31 mouse cellular contexts compared by ENCODE assay signal in genomic region chr1:40321824-40322223, GRCm38 (mm10). TPM values are rescaled to one million over a fixed set of nuclear protein-coding genes. Genes with fewer than 3 reads are reported as not detected.
A peak's percentile ranks its signal among the peaks of the same experiment; 100 is the strongest.
DNase-seq lines count a peak whose midpoint lies in the region; ATAC-seq and TF ChIP-seq lines count a peak whose summit lies in the region.
"Had no signal": no experiment of that assay in that cellular context is flagged by ENCODE, and none has a peak within 500 bp of the region (broad histone marks: within the 10 kb centered on the region; RNA-seq: fewer than 3 reads in every experiment).

No protein-coding gene starts in this region.

- H3K36me3 ChIP-seq in liver, adult 2 months (ENCODE audit: control insufficient read depth, insufficient read depth, low read length) = no peaks in the 10 kb centered on the region
- no peaks in the 10 kb centered on the region for H3K36me3 ChIP-seq in midbrain, embryonic 11.5 days (ENCODE audit: control insufficient read depth, insufficient read depth, low read length)
- H3K36me3 ChIP-seq in midbrain, embryonic 13.5 days = no peaks in the 10 kb centered on the region
- H3K36me3 ChIP-seq: embryonic facial prominence, embryonic 12.5 days; forebrain, embryonic 15.5 days; heart, embryonic 13.5 days; hindbrain, embryonic 12.5 days; limb, embryonic 13.5 days; liver, embryonic 15.5 days had no signal

- TF ChIP-seq POLR2A in liver, adult 2 months (IDR thresholded peaks at IDR 0.05; ENCODE audit: extremely low read depth, insufficient read depth, low read length) = no peak

- no peak overlapping the region for H3K4me2 ChIP-seq in midbrain, embryonic 11.5 days
- no peak overlapping the region for H3K4me2 ChIP-seq in midbrain, embryonic 13.5 days (replicated peaks)
- H3K4me2 ChIP-seq: embryonic facial prominence, embryonic 12.5 days; forebrain, embryonic 15.5 days; heart, embryonic 13.5 days; hindbrain, embryonic 12.5 days; limb, embryonic 13.5 days; liver, embryonic 15.5 days had no signal

- H3K9ac ChIP-seq in liver, adult 2 months (ENCODE audit: low read depth, low read length) = no peak overlapping the region
- no peak overlapping the region for H3K9ac ChIP-seq in midbrain, embryonic 11.5 days (ENCODE audit: low read length)
- no peak overlapping the region for H3K9ac ChIP-seq in midbrain, embryonic 13.5 days (replicated peaks)
- H3K9ac ChIP-seq: embryonic facial prominence, embryonic 12.5 days; forebrain, embryonic 15.5 days; heart, embryonic 13.5 days; hindbrain, embryonic 12.5 days; limb, embryonic 13.5 days; liver, embryonic 15.5 days had no signal

- ATAC-seq in midbrain, embryonic 11.5 days (ENCODE audit: low FRiP score) = no peak
- no peak for ATAC-seq in midbrain, embryonic 13.5 days
- ATAC-seq in hematopoietic stem cell, adult 5-6 weeks (replicated peaks in 1 of 2; ENCODE audit: insufficient read depth in 1 of 2, low FRiP score in 2 of 2, low TSS enrichment in 1 of 2, low read depth in 1 of 2, poor library complexity in 2 of 2, severe bottlenecking in 2 of 2) = peak; percentile 51 to 52; a peak in 2 of 4 replicates
- 0 out of 2 replicates have a peak, but pooled peaks have one; percentile 24 for ATAC-seq in neutrophil, adult 5-6 weeks (ENCODE audit: extremely low read depth, insufficient number of reproducible peaks, low FRiP score, poor library complexity, severe bottlenecking)
- ATAC-seq: forebrain, embryonic 15.5 days; intestine, postnatal 0 days had no signal

- H3K9me3 ChIP-seq in midbrain, embryonic 11.5 days (ENCODE audit: control insufficient read depth, low read length) = no peaks in the 10 kb centered on the region
- no peaks in the 10 kb centered on the region for H3K9me3 ChIP-seq in midbrain, embryonic 13.5 days
- H3K9me3 ChIP-seq: embryonic facial prominence, embryonic 12.5 days; forebrain, embryonic 15.5 days; heart, embryonic 13.5 days; hindbrain, embryonic 12.5 days; limb, embryonic 13.5 days; liver, embryonic 15.5 days; megakaryocyte, embryonic 14.5 days had no signal

- no peaks in the 10 kb centered on the region for H3K79me2 ChIP-seq in liver, adult 2 months (ENCODE audit: control insufficient read depth, insufficient read depth, low read length)

- H3K4me1 ChIP-seq in liver, adult 2 months (ENCODE audit: control insufficient read depth, insufficient read depth, low read length) = peaks cover 6% of the 10 kb centered on the region; the same call in 1 of the 2 replicates
- peaks cover 5% of the 10 kb centered on the region for H3K4me1 ChIP-seq in midbrain, embryonic 11.5 days (ENCODE audit: control insufficient read depth, insufficient read depth, low read length)
- peaks cover 13% of the 10 kb centered on the region for H3K4me1 ChIP-seq in midbrain, embryonic 13.5 days (replicated peaks)

- 71% methylated on average over 6 of the region's 6 CpGs for WGBS in liver, adult 2 months
- WGBS in midbrain, embryonic 11.5 days = 85% methylated on average over 6 of the region's 6 CpGs
- WGBS in midbrain, embryonic 13.5 days = 87% methylated on average over 6 of the region's 6 CpGs

- TF ChIP-seq CTCF in liver, adult 2 months (IDR thresholded peaks at IDR 0.05; ENCODE audit: low read depth, low read length) = no peak

- peak; percentile 12 for DNase-seq in liver, adult 2 months (ENCODE audit: extremely low read depth, low read depth, low spot score)
- DNase-seq in liver = no peak
- peak; percentile 49 for DNase-seq in midbrain, embryonic 11.5 days (ENCODE audit: low spot score, missing footprints)
- no peak for DNase-seq in heart, postnatal 10 days
- DNase-seq in heart, adult 9 months (ENCODE audit: low spot score in 2 of 2) = no peak
- DNase-seq: adrenal gland, adult 2 months; adrenal gland, postnatal 36 days; cerebellum, adult 11 months; cerebellum, adult 9-10 months; cerebellum, postnatal 36 days; embryo, embryonic 11 days; gastrocnemius, postnatal 25 days; heart, adult 18-20 months; heart, postnatal 14 days; kidney, postnatal 25 days; midbrain, embryonic 14.5 days; right cerebral cortex, adult 18-20 months; right cerebral cortex, postnatal 4 days; thymus, adult 2 months; thymus, postnatal 36 days had no signal

- H3K27me3 ChIP-seq in liver, adult 2 months (ENCODE audit: control insufficient read depth, insufficient read depth, low read length) = peaks cover 3% of the 10 kb centered on the region; the same call in 1 of the 2 replicates
- peaks cover 13% of the 10 kb centered on the region for H3K27me3 ChIP-seq in midbrain, embryonic 11.5 days (ENCODE audit: control insufficient read depth, insufficient read depth, low read length)
- peaks cover 27% of the 10 kb centered on the region for H3K27me3 ChIP-seq in midbrain, embryonic 13.5 days

- intact Hi-C loops in heart, postnatal 10 days (cut with DNase I) = loop anchor here (5.0 kb wide), 1 partner anchor 40 kb away; no protein-coding TSS in a partner anchor

- H3K4me3 ChIP-seq in liver, adult 2 months (ENCODE audit: insufficient read depth, low read depth, low read length) = no peak overlapping the region
- H3K4me3 ChIP-seq in midbrain, embryonic 11.5 days (ENCODE audit: low read depth, low read length) = no peak overlapping the region
- no peak overlapping the region for H3K4me3 ChIP-seq in midbrain, embryonic 13.5 days (replicated peaks)
- H3K4me3 ChIP-seq: embryonic facial prominence, embryonic 12.5 days; forebrain, embryonic 15.5 days; heart, embryonic 13.5 days; hindbrain, embryonic 12.5 days; limb, embryonic 13.5 days; liver, embryonic 15.5 days; megakaryocyte, embryonic 14.5 days had no signal

- no peak overlapping the region for H3K27ac ChIP-seq in liver, adult 2 months (replicated peaks; ENCODE audit: insufficient read depth, low read depth, low read length)
- H3K27ac ChIP-seq in midbrain, embryonic 11.5 days (ENCODE audit: low read depth, low read length) = no peak overlapping the region
- no peak overlapping the region for H3K27ac ChIP-seq in midbrain, embryonic 13.5 days
- H3K27ac ChIP-seq: embryonic facial prominence, embryonic 12.5 days; forebrain, embryonic 15.5 days; heart, embryonic 13.5 days; hindbrain, embryonic 12.5 days; limb, embryonic 13.5 days had no signal

RNA-seq across cellular contexts. Expression of gene Il1rl2, which starts 2.6 kb away (rescaled TPM):
- 0.37 and 0.40 TPM in 2 replicates for total RNA-seq in liver, adult 2 months (2014; rRNA removed)
- polyA plus RNA-seq in liver, adult 2 months (2012; rRNA removed) = 0.05 and 0.06 TPM in 2 replicates
- polyA plus RNA-seq in midbrain, embryonic 11.5 days (2014; fragmentation: Nextera tagmentation; extraction: Ambion mirVana) = 0.98 and 1.0 TPM in 2 replicates
- polyA plus RNA-seq in midbrain, embryonic 13.5 days (2015; fragmentation: Nextera tagmentation; extraction: Ambion mirVana) = 0.89 and 1.0 TPM in 2 replicates
- 5.4 and 6.4 TPM in 2 replicates for total RNA-seq in hematopoietic stem cell, adult 5-6 weeks (2017)
- total RNA-seq in neutrophil, adult 5-6 weeks (2017) = 0.70 and 1.6 TPM in 2 replicates
- 1 to 10 TPM; 5.5 to 7.0 TPM for total RNA-seq in heart, postnatal 10 days (2021)

Comparison
In these comparisons a context has a peak if more than half of its experiments do, and no peak if none do; other contexts are left out.
1. DNase-seq: peak in liver, adult 2 months (single experiment) and midbrain, embryonic 11.5 days (single experiment); none in liver (single experiment), heart, postnatal 10 days (0 of 2) and heart, adult 9 months (0 of 2).
2. ATAC-seq: peak in hematopoietic stem cell, adult 5-6 weeks (2 of 2) and neutrophil, adult 5-6 weeks (single experiment); none in midbrain, embryonic 11.5 days (single experiment) and midbrain, embryonic 13.5 days (single experiment).